Mouse (Mus musculus) neural tube, embryonic 13.5 days (tissue): ENCODE data around the gene Zcwpw1. TPM values are rescaled to one million over a fixed set of nuclear protein-coding genes. Genes with fewer than 3 reads are reported as not detected.
"Not testable (repeated sequence)": the region's sequence is repeated elsewhere in the genome, so short reads cannot be mapped to it uniquely, and the experiment has no call there.

Experiments
- ATAC-seq: fragments of 200-750 bp; cut with Nextera tagmentation; 2 replicates; pipeline ENCODE4 v1.8.0; 2017; ENCODE audit warnings: low read depth, mild to moderate bottlenecking, moderate TSS enrichment, moderate library complexity
- H3K27ac ChIP-seq: fragments of 300-500 bp; sonication (generic); replicated peaks from 2 replicates; pipeline ENCODE4 v1.5.1; 2015; ENCODE audit warnings: moderate library complexity, mild to moderate bottlenecking, inconsistent platforms
- H3K27me3 ChIP-seq: fragments of 300-500 bp; sonication (generic); 2 replicates; pipeline ENCODE4 v1.6.1; 2015; ENCODE audit warnings: mild to moderate bottlenecking, inconsistent platforms
- H3K36me3 ChIP-seq: fragments of 300-500 bp; sonication (generic); 2 replicates; pipeline ENCODE4 v1.6.1; 2015; ENCODE audit warnings: mild to moderate bottlenecking, inconsistent platforms
- H3K4me1 ChIP-seq: fragments of 300-500 bp; sonication (generic); replicated peaks from 2 replicates; pipeline ENCODE4 v1.6.1; 2015; ENCODE audit warnings: inconsistent platforms
- H3K4me2 ChIP-seq: fragments of 300-500 bp; sonication (generic); 2 replicates; pipeline ENCODE4 v1.6.1; 2015; ENCODE audit warnings: inconsistent platforms, mild to moderate bottlenecking, moderate library complexity
- H3K4me3 ChIP-seq: fragments of 300-500 bp; sonication (generic); 2 replicates; pipeline ENCODE4 v1.5.1; 2015; ENCODE audit warnings: mild to moderate bottlenecking, inconsistent platforms
- H3K9ac ChIP-seq: fragments of 300-500 bp; sonication (generic); 2 replicates; pipeline ENCODE4 v1.6.1; 2015; ENCODE audit warnings: moderate library complexity, mild to moderate bottlenecking, inconsistent platforms
- H3K9me3 ChIP-seq: fragments of 300-500 bp; sonication (generic); 2 replicates; pipeline ENCODE4 v1.6.1; 2016; ENCODE audit warnings: inconsistent platforms
- WGBS: fragments of 180-500 bp; shearing (Covaris S2); methylation state at CpG from one replicate; pipeline ENCODE4 v1.1.7; 2015; 5-methylcytosine and 5-hydroxymethylcytosine counted together
- polyA plus RNA-seq: library from polyadenylated mRNA; unstranded; fragments of >200 nt; fragmentation: Nextera tagmentation; extraction: Ambion mirVana; gene quantifications from 2 replicates; pipeline ENCODE4 v1.2.1, GENCODE M21; 2015

The Zcwpw1 gene
- polyA plus RNA-seq, 1 experiment from 2014 or later, result 10.4 TPM

GRCm38 (mm10) chr5:137830238-137830637, 42.6 kb downstream of the Zcwpw1 start:
- no peaks in the 10 kb centered on the region for H3K36me3 ChIP-seq
- 87% methylated on average over 7 of the region's 7 CpGs for WGBS
- H3K27ac ChIP-seq, result no peak overlapping the region
- H3K4me3 ChIP-seq, result no peak overlapping the region
- H3K4me2 ChIP-seq, result no peak overlapping the region
- no peaks in the 10 kb centered on the region for H3K4me1 ChIP-seq
- no peak for ATAC-seq
- H3K9ac ChIP-seq, result no peak overlapping the region
- H3K9me3 ChIP-seq, result no peaks in the 10 kb centered on the region
- no peaks in the 10 kb centered on the region for H3K27me3 ChIP-seq

- no peak overlapping the region for H3K4me3 ChIP-seq
- H3K4me2 ChIP-seq, result no peak overlapping the region
- 89% methylated on average over 4 of the region's 4 CpGs for WGBS
- no peak overlapping the region for H3K9ac ChIP-seq
- no peaks in the 10 kb centered on the region for H3K27me3 ChIP-seq
- no peaks in the 10 kb centered on the region for H3K36me3 ChIP-seq
- no peak overlapping the region for H3K27ac ChIP-seq
- no peaks in the 10 kb centered on the region for H3K9me3 ChIP-seq
- H3K4me1 ChIP-seq, result no peaks in the 10 kb centered on the region
- ATAC-seq, result no peak
Observed at GRCm38 (mm10) chr5:137831106-137831505, 43.5 kb downstream of the Zcwpw1 start.

DNA sequence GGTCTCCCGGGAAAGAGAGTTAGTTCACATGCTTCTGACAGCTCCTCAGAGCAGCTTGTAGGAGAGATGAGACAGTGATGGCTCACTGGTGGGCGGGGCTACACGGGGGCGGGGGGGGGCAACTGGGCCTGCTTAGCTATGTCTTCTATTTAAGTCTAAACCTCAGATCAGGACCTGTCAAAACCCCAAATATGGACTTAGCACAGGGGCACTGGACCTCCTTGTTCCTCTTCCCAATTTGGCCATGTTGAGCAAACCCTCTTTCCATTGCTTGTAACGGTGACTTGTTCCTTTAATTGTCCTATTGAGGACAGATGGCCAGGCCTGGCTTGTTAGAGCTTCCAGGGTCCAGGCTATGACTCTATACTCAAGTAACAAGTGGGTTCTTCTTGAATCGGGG, 43.9 kb downstream of the Zcwpw1 start:
- Histone ChIP-seq H3K4me1 (no peaks in the 10 kb centered on the region), H3K4me2 (no peak overlapping the region), H3K4me3 (no peak overlapping the region), H3K9me3 (no peaks in the 10 kb centered on the region), H3K27ac (no peak overlapping the region), H3K9ac (no peak overlapping the region), H3K27me3 (no peaks in the 10 kb centered on the region), H3K36me3 (no peaks in the 10 kb centered on the region)
- ATAC-seq, result no peak
- WGBS, result 78% methylated on average over 6 of the region's 6 CpGs

- H3K9me3 ChIP-seq, result no peaks in the 10 kb centered on the region
- no peak overlapping the region for H3K4me2 ChIP-seq
- WGBS, result 66% methylated on average over 4 of the region's 4 CpGs
- no peak overlapping the region for H3K4me3 ChIP-seq
- no peaks in the 10 kb centered on the region for H3K4me1 ChIP-seq
- ATAC-seq, result no peak
- no peak overlapping the region for H3K9ac ChIP-seq
- no peak overlapping the region for H3K27ac ChIP-seq
- no peaks in the 10 kb centered on the region for H3K36me3 ChIP-seq
- H3K27me3 ChIP-seq, result no peaks in the 10 kb centered on the region
Observed at GRCm38 (mm10) chr5:137833500-137833899, 45.9 kb downstream of the Zcwpw1 start.

GRCm38 (mm10) chr5:137835966-137836520, 48.4 kb downstream of the Zcwpw1 start, which contains the start of gene Pilra:
Gene Pilra (minus strand): TSS chr5:137836281.
- 63% methylated on average over 2 of the region's 2 CpGs for WGBS
- not testable (repeated sequence) for H3K4me2 ChIP-seq, H3K36me3 ChIP-seq, H3K27me3 ChIP-seq, ATAC-seq, H3K9me3 ChIP-seq, H3K4me1 ChIP-seq, H3K4me3 ChIP-seq, H3K9ac ChIP-seq, H3K27ac ChIP-seq

DNA sequence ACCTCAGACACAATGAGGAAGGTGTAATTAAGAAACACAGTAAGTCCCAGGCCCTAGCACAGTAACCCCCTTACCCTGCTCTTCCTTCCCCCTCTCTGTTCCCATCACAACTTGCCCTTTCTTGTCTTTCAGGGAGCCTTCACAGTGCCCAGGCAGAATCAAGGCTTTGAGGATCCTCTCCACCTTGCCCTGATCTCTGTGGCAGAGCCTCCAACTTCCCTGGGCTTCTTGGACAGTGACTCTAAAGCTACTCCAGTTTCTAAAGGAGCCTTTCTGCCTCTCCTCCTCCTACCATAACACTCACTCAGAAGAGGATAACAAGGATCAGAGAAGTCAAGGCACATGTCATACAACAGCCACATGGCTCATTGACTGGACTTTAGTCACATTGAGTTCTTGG, 49.0 kb downstream of the Zcwpw1 start:
- H3K4me3 ChIP-seq, result no peak overlapping the region
- no peak overlapping the region for H3K9ac ChIP-seq
- H3K4me2 ChIP-seq, result no peak overlapping the region
- no peaks in the 10 kb centered on the region for H3K9me3 ChIP-seq
- H3K27ac ChIP-seq, result no peak overlapping the region
- H3K4me1 ChIP-seq, result no peaks in the 10 kb centered on the region
- ATAC-seq, result no peak
- H3K36me3 ChIP-seq, result no peaks in the 10 kb centered on the region
- H3K27me3 ChIP-seq, result no peaks in the 10 kb centered on the region

- H3K4me2 ChIP-seq, H3K9ac ChIP-seq, ATAC-seq, H3K4me3 ChIP-seq, H3K4me1 ChIP-seq, H3K27ac ChIP-seq, H3K36me3 ChIP-seq, H3K9me3 ChIP-seq, H3K27me3 ChIP-seq: not testable (repeated sequence)
Observed at GRCm38 (mm10) chr5:137837110-137837509, 49.5 kb downstream of the Zcwpw1 start.

GRCm38 (mm10) chr5:137850313-137850712, 62.7 kb downstream of the Zcwpw1 start:
- not testable (repeated sequence) for ATAC-seq
- WGBS, result 93% methylated on average over 1 of the region's 1 CpGs

DNA sequence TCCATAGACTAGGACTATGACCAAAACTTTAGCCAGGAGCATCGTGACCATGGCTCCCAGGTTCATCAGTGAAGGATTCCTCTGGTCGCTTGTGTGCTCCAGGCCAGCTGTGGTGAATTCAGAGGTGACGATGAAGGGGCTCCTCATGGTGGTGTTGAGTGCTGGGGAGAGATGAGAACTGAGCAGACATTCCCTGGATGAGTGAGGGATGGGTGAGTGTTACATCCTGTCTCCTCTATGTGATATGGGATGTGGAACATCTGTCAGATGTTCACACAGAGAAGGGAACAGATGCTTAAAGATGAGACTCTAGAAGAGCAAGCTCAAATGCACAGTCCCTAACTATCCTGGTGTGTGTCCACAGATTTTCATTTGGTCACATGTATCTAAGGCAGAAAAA, 67.3 kb downstream of the Zcwpw1 start:
- not testable (repeated sequence) for ATAC-seq, H3K4me2 ChIP-seq
- WGBS, result 89% methylated on average over 3 of the region's 3 CpGs

More at GRCm38 (mm10) chr5:137850313-137850712, 62.7 kb downstream of the Zcwpw1 start:
- not testable (repeated sequence) for H3K36me3 ChIP-seq, H3K4me2 ChIP-seq, H3K9me3 ChIP-seq, H3K27me3 ChIP-seq, H3K4me1 ChIP-seq, H3K9ac ChIP-seq, H3K4me3 ChIP-seq, H3K27ac ChIP-seq

GRCm38 (mm10) chr5:137856870-137857269, 69.3 kb downstream of the Zcwpw1 start:
- H3K27me3 ChIP-seq, H3K36me3 ChIP-seq, H3K4me1 ChIP-seq, H3K9me3 ChIP-seq, H3K4me2 ChIP-seq, H3K9ac ChIP-seq, H3K27ac ChIP-seq, ATAC-seq, H3K4me3 ChIP-seq: not testable (repeated sequence)
- WGBS, result 76% methylated on average over 5 of the region's 5 CpGs

More for the DNA sequence above, 67.3 kb downstream of the Zcwpw1 start:
- H3K36me3 ChIP-seq, H3K9ac ChIP-seq, H3K27ac ChIP-seq, H3K9me3 ChIP-seq, H3K27me3 ChIP-seq, H3K4me3 ChIP-seq, H3K4me1 ChIP-seq: not testable (repeated sequence)

DNA sequence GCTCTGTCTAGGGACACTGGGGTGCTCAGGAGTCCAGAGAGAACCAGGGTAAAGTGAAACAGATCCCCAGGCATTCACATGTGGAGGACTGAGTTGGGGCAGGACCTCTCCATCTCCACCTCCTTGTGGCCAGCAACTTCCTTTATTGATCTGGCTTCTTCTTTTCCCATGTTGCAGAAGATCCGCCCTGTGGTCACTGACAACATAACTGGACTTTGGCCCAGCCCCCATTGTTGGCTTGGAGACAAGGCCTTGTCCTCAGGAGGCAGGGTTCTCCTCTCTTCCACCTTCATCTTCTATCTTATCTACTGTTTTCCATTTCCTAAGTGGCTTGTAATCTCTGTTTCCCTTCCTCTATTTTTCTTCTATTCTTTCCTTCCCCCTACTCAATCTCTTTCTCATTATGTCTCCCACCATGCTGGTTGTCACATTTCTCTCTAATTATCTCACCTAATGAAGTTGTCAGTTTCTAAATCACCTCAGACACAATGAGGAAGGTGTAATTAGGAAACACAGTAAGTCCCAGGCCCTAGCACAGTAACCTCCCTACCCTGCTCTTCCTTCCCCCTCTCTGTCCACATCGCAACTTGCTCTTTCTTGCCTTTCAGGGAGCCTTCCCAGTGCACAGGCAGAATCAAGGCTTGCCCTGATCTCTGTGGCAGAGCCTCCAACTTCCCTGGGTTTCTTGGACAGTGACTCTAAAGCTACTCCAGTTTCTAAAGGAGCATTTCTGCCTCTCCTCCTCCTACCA, 70.5 kb downstream of the Zcwpw1 start, which contains the start of gene Pilrb1:
TSS of gene Pilrb1 (minus strand) at position 147 of the 751 bp plus-strand sequence.
- 65% methylated on average over 2 of the region's 2 CpGs for WGBS
- not testable (repeated sequence) for H3K27me3 ChIP-seq, H3K9ac ChIP-seq, H3K27ac ChIP-seq, H3K4me3 ChIP-seq, H3K9me3 ChIP-seq, H3K36me3 ChIP-seq, H3K4me2 ChIP-seq, ATAC-seq, H3K4me1 ChIP-seq

GRCm38 (mm10) chr5:137864008-137864407, 76.4 kb downstream of the Zcwpw1 start:
- H3K36me3 ChIP-seq, ATAC-seq, H3K4me3 ChIP-seq, H3K27ac ChIP-seq, H3K4me2 ChIP-seq, H3K9ac ChIP-seq, H3K27me3 ChIP-seq, H3K4me1 ChIP-seq, H3K9me3 ChIP-seq: not testable (repeated sequence)
- WGBS, result 83% methylated on average over 1 of the region's 1 CpGs

- H3K9me3 ChIP-seq, H3K9ac ChIP-seq, H3K27me3 ChIP-seq, ATAC-seq, H3K4me1 ChIP-seq, H3K4me3 ChIP-seq, H3K36me3 ChIP-seq, H3K4me2 ChIP-seq, H3K27ac ChIP-seq: not testable (repeated sequence)
- WGBS, result 80% methylated on average over 2 of the region's 2 CpGs
Observed at GRCm38 (mm10) chr5:137868600-137868999, 81.0 kb downstream of the Zcwpw1 start.
